Mouse (Mus musculus): ENCODE results near the gene Sugct. TPM values are rescaled to one million over a fixed set of nuclear protein-coding genes. Genes with fewer than 3 reads are reported as not detected.
A peak's percentile ranks its signal among the peaks of the same experiment; 100 is the strongest.

The Sugct gene
- total RNA-seq, 2 experiments from 2014 or later = 2.1 to 3.0 TPM

DNA sequence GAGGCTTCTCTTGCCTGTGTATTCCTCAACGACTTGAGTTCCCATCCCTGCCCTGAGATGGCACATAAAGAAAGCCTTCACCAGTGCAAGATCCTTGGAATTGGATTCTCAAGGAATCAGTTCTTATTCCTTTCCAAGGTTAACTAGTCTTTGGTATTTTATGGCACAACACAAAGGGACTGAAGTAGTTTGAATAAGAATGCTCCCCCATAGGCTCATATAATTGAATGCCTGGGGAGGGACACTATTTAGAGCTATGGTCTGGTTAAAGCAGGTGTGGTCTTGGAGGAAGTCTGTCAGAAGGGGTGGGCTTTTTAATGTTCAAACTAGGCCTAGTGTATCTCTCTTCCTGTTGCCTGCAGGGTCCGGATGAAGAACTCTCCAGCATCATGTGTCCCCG is 629.8 kb downstream of the Sugct start:
- intact Hi-C loops (cut with DNase I) = no loop called here
- no peak for DNase-seq (ENCODE audit: extremely low spot score in 1 of 2, low spot score in 2 of 2)
- H3K4me3 ChIP-seq = no peak overlapping the region
- TF ChIP-seq CTCF (IDR thresholded peaks at IDR 0.05) = no peak
- H3K27ac ChIP-seq = no peak overlapping the region

DNA sequence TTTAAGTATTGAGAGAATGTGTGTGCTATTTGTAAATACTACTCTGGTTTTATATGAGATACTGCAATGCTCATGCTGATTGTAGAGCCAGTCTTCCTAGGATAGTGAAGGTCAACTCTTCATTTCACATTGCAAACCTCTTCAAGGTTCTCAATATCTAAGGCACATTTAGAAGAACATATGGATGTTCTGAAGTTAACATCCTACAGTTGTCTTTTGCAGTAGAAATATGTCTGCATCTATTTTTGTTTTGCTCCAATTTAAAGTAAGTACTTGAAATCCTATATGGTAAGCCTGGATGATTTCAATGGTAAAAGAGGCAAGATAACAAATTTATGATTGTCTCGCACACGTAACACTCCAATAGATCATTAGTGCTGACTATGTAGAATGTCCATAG is 638.7 kb downstream of the Sugct start:
- no peak overlapping the region; the same call in 1 of the 2 replicates for H3K27ac ChIP-seq
- intact Hi-C loops (cut with DNase I) = no loop called here
- TF ChIP-seq CTCF (IDR thresholded peaks at IDR 0.05) = no peak
- DNase-seq (ENCODE audit: extremely low spot score in 1 of 2, low spot score in 2 of 2) = no peak
- H3K4me3 ChIP-seq = no peak overlapping the region

DNA sequence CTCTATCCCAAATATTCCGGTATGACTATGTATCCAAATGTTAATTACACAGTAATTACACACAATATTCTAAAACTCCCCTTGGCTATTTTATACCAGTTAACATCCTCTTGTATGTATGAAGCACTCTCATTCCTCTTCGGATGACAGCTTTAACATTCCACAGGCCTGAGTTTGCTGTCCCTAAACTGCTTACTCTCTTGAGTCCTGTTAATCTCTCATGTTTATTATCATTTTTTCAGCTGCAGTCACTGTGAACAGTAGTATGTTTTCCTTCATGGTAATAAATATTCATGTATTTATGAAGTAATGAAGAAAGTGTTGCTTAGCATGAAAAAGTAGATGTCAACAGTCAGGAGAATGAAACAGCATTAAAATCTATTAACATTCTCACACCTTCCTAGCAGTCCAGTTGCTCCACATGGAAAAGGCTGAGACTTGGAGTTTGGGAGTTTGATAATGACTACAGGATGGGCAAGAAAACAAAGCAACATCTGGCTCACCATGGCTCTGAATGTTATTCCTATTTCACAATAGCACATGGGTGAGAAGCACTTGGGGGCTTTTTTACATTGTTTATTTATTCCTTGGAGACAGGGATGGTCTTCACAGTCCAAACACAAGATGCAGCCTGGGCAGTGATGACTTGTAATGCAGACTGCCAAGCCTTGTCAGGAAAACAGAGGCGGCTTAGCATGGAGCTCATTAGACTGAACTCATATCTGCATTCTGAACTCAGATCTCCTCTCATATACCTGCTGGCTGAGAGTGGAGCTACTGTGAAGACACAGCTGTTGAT is 651.7 kb downstream of the Sugct start:
- intact Hi-C loops (cut with DNase I) = no loop called here
- TF ChIP-seq CTCF (IDR thresholded peaks at IDR 0.05) = no peak
- H3K4me3 ChIP-seq = no peak overlapping the region
- no peak overlapping the region for H3K27ac ChIP-seq
- no peak for DNase-seq (ENCODE audit: extremely low spot score in 1 of 2, low spot score in 2 of 2)

- Histone ChIP-seq H3K4me3 (no peak overlapping the region), H3K27ac (no peak overlapping the region)
- intact Hi-C loops (cut with DNase I) = no loop called here
- no peak for DNase-seq (ENCODE audit: extremely low spot score in 1 of 2, low spot score in 2 of 2)
- no peak for TF ChIP-seq CTCF (IDR thresholded peaks at IDR 0.05)
These were observed 653.0 kb downstream of the Sugct start for GRCm38 (mm10) chr13:17042332-17042731.

GRCm38 (mm10) chr13:17039727-17040126 is 655.6 kb downstream of the Sugct start:
- Histone ChIP-seq H3K27ac (no peak overlapping the region), H3K4me3 (no peak overlapping the region)
- no peak for DNase-seq (ENCODE audit: extremely low spot score in 1 of 2, low spot score in 2 of 2)
- peak; percentile 34 for TF ChIP-seq CTCF (IDR thresholded peaks at IDR 0.05)
- intact Hi-C loops (cut with DNase I) = no loop called here

- intact Hi-C loops (cut with DNase I) = no loop called here
- no peak overlapping the region for H3K27ac ChIP-seq
- H3K4me3 ChIP-seq = no peak overlapping the region
- no peak for DNase-seq (ENCODE audit: extremely low spot score in 1 of 2, low spot score in 2 of 2)
- TF ChIP-seq CTCF (IDR thresholded peaks at IDR 0.05) = no peak
These were observed 657.0 kb downstream of the Sugct start for GRCm38 (mm10) chr13:17038341-17038740.

DNA sequence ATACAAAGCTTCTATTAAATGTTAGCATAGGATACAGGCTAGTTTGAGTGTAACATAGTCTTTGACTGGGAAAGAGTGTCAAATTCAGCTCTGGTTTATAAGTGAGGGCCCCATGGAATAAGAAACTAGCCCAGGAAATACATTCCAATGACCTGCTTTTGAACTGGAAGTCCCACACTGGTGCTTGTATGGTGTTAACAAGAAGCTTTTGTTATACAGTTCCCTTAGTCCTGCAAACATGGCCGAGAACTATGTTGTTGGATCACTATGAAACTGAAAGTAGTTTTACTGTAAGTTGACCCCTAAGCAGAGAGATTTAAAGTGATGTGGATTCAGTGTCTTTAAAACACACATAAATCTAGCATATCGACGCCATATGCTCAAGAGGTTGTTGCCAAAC is 657.5 kb downstream of the Sugct start:
- no peak for DNase-seq (ENCODE audit: extremely low spot score in 1 of 2, low spot score in 2 of 2)
- TF ChIP-seq CTCF (IDR thresholded peaks at IDR 0.05) = no peak
- intact Hi-C loops (cut with DNase I) = no loop called here
- H3K27ac ChIP-seq = no peak overlapping the region
- no peak overlapping the region for H3K4me3 ChIP-seq

DNA sequence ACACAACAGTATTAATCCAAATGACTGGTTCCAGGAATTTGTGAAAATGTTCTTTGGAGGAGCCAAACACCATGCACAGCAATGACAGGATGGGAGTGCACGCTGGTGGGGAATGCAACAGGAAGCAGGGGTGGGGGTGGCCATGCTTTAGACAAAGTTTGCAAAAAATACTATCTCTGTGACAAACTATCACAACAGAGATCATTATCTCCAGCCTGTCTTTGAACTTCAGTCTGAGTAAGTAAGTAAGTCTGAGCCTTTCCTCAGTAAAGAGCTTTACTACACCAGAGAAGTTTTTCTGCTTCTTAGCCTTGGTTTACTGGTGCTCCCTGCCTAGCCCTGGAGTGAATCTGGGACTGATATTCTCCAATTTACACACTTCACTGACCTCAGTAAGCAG is 664.6 kb downstream of the Sugct start:
- intact Hi-C loops (cut with DNase I) = no loop called here
- Histone ChIP-seq H3K27ac (no peak overlapping the region), H3K4me3 (no peak overlapping the region)
- DNase-seq (ENCODE audit: extremely low spot score in 1 of 2, low spot score in 2 of 2) = no peak
- TF ChIP-seq CTCF (IDR thresholded peaks at IDR 0.05) = no peak

DNA sequence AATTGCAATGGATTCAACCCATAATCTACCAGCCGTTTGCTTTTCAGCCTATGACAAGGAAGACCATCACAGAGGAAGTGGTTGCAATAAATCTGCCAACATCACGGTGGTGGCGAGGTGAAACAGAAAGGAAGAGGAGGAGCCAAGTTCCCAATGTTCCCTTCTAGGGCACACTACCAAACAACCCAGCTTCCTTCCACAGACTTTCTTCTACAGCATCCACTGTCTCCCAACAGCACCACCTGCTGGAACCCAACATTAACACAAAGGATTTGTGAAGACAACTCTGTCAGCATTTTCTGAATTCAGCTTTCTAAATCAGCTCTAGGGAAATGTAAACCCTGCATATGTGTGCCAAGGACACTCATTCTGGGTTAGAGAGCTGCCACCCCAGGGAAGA is 666.8 kb downstream of the Sugct start:
- H3K4me3 ChIP-seq = no peak overlapping the region
- H3K27ac ChIP-seq = no peak overlapping the region
- peak; percentile 67 for TF ChIP-seq CTCF (IDR thresholded peaks at IDR 0.05)
- intact Hi-C loops (cut with DNase I) = loop anchor here (5.0 to 10.0 kb wide), 3 partner anchors 264 to 1041 kb away; no protein-coding TSS in a partner anchor
- DNase-seq (ENCODE audit: extremely low spot score in 1 of 2, low spot score in 2 of 2) = peak; percentile 37 to 58

DNA sequence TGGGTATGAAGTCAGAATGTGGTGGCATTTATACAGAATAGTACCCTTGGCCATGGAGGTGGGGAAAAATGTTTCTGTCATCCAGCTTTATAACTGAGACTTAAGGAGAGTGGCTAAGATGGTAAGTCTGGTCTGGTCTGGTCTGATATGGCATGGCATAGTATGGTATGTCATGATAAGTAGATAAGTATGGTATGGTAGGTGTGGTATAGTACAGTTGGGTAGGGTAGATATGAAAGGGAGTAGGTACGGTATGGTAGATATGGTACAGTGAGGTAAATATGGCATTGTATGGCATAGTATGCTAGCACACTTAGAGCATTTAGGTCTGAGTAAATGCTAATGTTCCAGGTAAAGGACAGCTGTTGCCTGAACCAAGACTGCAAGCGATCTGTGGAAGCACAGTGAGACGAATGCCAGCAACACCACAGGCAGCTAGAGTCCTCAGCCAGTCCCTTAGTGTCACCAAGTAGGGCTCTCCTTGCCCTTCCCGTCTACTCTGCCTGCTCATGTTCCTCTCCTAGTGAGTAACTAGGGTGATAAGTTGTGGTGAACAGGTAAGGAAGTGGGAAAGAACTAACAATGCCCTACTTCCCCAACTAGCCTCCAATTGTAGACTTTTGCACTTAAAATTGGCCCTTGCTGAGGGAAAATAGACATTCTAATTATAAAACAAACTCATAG is 667.4 kb downstream of the Sugct start:
- no peak for DNase-seq (ENCODE audit: extremely low spot score in 1 of 2, low spot score in 2 of 2)
- no peak overlapping the region for H3K27ac ChIP-seq
- no peak overlapping the region for H3K4me3 ChIP-seq
- no peak for TF ChIP-seq CTCF (IDR thresholded peaks at IDR 0.05)
- intact Hi-C loops (cut with DNase I) = loop anchor here (5.0 to 10.0 kb wide), 3 partner anchors 263 to 1041 kb away; no protein-coding TSS in a partner anchor

DNA sequence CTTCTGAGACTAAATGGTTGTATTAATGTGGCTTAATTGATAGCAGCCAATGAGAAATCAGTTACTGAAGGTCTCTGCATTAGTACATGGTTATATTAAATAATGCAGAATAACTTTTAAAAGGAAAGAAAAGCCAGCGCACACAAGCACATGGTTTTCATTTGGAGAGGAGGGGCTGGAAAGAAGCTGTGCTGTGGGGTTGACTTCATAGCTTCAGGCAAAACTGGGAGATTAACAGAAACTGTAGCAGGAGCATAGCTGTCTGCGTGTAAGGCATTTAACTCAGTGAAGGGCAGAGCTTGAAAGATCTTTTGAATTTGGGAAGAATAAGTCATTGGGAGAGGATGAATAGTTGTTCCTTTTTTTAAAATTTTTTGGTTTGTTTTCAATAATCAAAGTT is 668.4 kb downstream of the Sugct start:
- TF ChIP-seq CTCF (IDR thresholded peaks at IDR 0.05) = no peak
- no peak overlapping the region for H3K4me3 ChIP-seq
- intact Hi-C loops (cut with DNase I) = loop anchor here (5.0 to 10.0 kb wide), 3 partner anchors 262 to 1040 kb away; no protein-coding TSS in a partner anchor

GRCm38 (mm10) chr13:16996464-16996863 is 698.9 kb downstream of the Sugct start:
- TF ChIP-seq CTCF (IDR thresholded peaks at IDR 0.05) = no peak
- Histone ChIP-seq H3K27ac (no peak overlapping the region), H3K4me3 (no peak overlapping the region)
- intact Hi-C loops (cut with DNase I) = no loop called here
- DNase-seq (ENCODE audit: extremely low spot score in 1 of 2, low spot score in 2 of 2) = no peak

More for the DNA sequence above, 668.4 kb downstream of the Sugct start:
- no peak for DNase-seq (ENCODE audit: extremely low spot score in 1 of 2, low spot score in 2 of 2)
- H3K27ac ChIP-seq = no peak overlapping the region

All from left cerebral cortex, adult 2 months (tissue).